Mouse (Mus musculus) hindbrain, postnatal 0 days (tissue): ENCODE results near the gene Phactr1. TPM values are rescaled to one million over a fixed set of nuclear protein-coding genes. Genes with fewer than 3 reads are reported as not detected.

ENCODE experiments used
- ATAC-seq: fragments of 200-750 bp; cut with Nextera tagmentation; 2 replicates; pipeline ENCODE4 v1.8.0; 2017; ENCODE audit warnings: mild to moderate bottlenecking, moderate TSS enrichment, moderate library complexity
- DNase-seq: peaks from one replicate; pipeline ENCODE4 v3.0.0-alpha.2; 2015; ENCODE audit warnings: low spot score
- H3K27ac ChIP-seq: fragments of 300-500 bp; sonication (generic); 2 replicates; pipeline ENCODE4 v1.5.1; 2014; ENCODE audit warnings: mild to moderate bottlenecking
- H3K27me3 ChIP-seq: fragments of 300-500 bp; sonication (generic); 2 replicates; pipeline ENCODE4 v1.6.1; 2014; ENCODE audit warnings: low read length, mixed read lengths; ENCODE audit not compliant: insufficient read depth
- H3K36me3 ChIP-seq: fragments of 300-500 bp; sonication (generic); 2 replicates; pipeline ENCODE4 v1.6.1; 2014; ENCODE audit warnings: low read length, mixed read lengths; ENCODE audit not compliant: insufficient read depth
- H3K4me1 ChIP-seq: fragments of 300-500 bp; sonication (generic); 2 replicates; pipeline ENCODE4 v1.6.1; 2014; ENCODE audit warnings: antibody characterized with exemption, low read length, mixed read lengths; ENCODE audit not compliant: insufficient read depth
- H3K4me2 ChIP-seq: fragments of 300-500 bp; sonication (generic); 2 replicates; pipeline ENCODE4 v1.6.1; 2014; ENCODE audit warnings: low read depth, mild to moderate bottlenecking, low read length, moderate library complexity, mixed read lengths
- H3K4me3 ChIP-seq: fragments of 300-500 bp; sonication (generic); 2 replicates; pipeline ENCODE4 v1.5.1; 2014; ENCODE audit warnings: low read length
- H3K9ac ChIP-seq: fragments of 300-500 bp; sonication (generic); replicated peaks from 2 replicates; pipeline ENCODE4 v1.6.1; 2014; ENCODE audit warnings: mild to moderate bottlenecking, low read length, moderate library complexity, mixed read lengths
- H3K9me3 ChIP-seq: fragments of 300-500 bp; sonication (generic); 2 replicates; pipeline ENCODE4 v1.6.1; 2016; ENCODE audit warnings: low read length, mixed read lengths
- CTCF ChIP-seq: IDR thresholded peaks from 2 replicates; pipeline ENCODE4 v1.5.1; 2016; ENCODE audit warnings: antibody characterized with exemption, control low read depth, low read depth
- WGBS: fragments of 180-500 bp; shearing (Covaris S2); extraction: QIAGEN DNeasy Blood & Tissue Kit; methylation state at CpG from one replicate; pipeline ENCODE4 v1.1.7; 2014; 5-methylcytosine and 5-hydroxymethylcytosine counted together
- polyA plus RNA-seq: library from polyadenylated mRNA; unstranded; fragments of >200 nt; fragmentation: Nextera tagmentation; extraction: Ambion mirVana; gene quantifications from 2 replicates; pipeline ENCODE4 v1.2.1, GENCODE M21; 2015
- total RNA-seq: library from RNA; depleted of rRNA; stranded (reverse); fragments of >200 nt; gene quantifications from 2 replicates; pipeline ENCODE4 v1.2.3, GENCODE M21; 2014

Phactr1 gene
- total and polyA plus RNA-seq, 2 experiments from 2014 or later, result 46.6 to 56.7 TPM

DNA sequence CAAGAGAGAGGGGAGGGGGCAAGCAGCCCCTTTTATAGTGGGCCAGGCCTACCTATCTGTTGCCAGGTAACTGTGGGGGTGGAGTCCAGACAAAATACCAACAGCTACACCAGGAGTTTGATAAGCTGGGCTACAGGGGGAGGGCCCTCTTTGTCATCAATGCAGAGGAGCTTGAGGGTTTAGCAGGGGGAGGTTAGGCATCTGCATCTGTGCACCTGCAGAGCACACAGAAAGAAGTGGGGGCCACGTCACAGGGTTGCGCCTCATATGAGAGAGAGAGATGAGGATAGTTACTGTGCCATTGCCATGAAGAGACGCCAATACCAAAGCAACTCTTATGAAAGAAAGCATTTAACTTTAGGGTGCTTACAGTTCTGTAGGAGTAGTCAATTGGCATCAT is 496.3 kb downstream of the Phactr1 start:
- no peaks in the 10 kb centered on the region for H3K9me3 ChIP-seq
- H3K27ac ChIP-seq, result no peak overlapping the region
- no peak overlapping the region for H3K4me3 ChIP-seq
- H3K27me3 ChIP-seq, result no peaks in the 10 kb centered on the region
- 0 out of 2 replicates have a peak, but pooled peaks cover 6% of the 10 kb centered on the region for H3K4me1 ChIP-seq
- H3K36me3 ChIP-seq, result no peaks in the 10 kb centered on the region
- WGBS, result 92% methylated on average over 3 of the region's 3 CpGs
- no peak for DNase-seq
- no peak overlapping the region for H3K4me2 ChIP-seq
- no peak for TF ChIP-seq CTCF
- no peak for ATAC-seq
- H3K9ac ChIP-seq, result no peak overlapping the region

DNA sequence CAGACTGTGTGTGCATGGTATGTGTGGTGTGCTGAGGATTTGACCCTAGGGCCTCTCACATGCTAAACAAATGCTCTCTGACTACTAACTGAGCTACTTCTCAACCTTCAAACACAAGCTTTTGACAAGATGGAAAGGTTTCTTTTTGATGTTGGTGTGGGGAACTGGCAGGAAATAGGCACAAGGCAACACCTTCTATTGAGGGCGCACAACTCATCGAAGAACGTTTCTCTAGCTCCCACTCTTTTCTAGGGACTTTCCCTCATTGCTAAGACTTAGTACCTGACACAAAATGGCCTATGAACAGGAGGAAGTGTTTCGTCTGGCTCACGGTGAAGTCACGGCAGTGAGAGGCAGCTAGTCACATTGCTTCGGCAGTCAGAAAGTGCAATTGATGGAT is 496.9 kb downstream of the Phactr1 start:
- Histone ChIP-seq H3K36me3 (no peaks in the 10 kb centered on the region), H3K9ac (no peak overlapping the region), H3K4me1 (no peaks in the 10 kb centered on the region), H3K9me3 (no peaks in the 10 kb centered on the region), H3K4me2 (no peak overlapping the region), H3K27ac (no peak overlapping the region), H3K4me3 (no peak overlapping the region), H3K27me3 (no peaks in the 10 kb centered on the region)
- DNase-seq (no peak), ATAC-seq (no peak)
- WGBS, result 91% methylated on average over 7 of the region's 7 CpGs
- TF ChIP-seq CTCF, result no peak

GRCm38 (mm10) chr13:43181104-43181503 is 500.7 kb downstream of the Phactr1 start:
- H3K9me3 ChIP-seq, result no peaks in the 10 kb centered on the region
- H3K4me2 ChIP-seq, result no peak overlapping the region
- H3K4me3 ChIP-seq, result no peak overlapping the region
- ATAC-seq (no peak), DNase-seq (no peak)
- no peaks in the 10 kb centered on the region for H3K4me1 ChIP-seq
- WGBS, result 62% methylated on average over 7 of the region's 7 CpGs
- H3K36me3 ChIP-seq, result no peaks in the 10 kb centered on the region
- TF ChIP-seq CTCF, result no peak
- no peak overlapping the region for H3K27ac ChIP-seq
- H3K27me3 ChIP-seq, result no peaks in the 10 kb centered on the region
- no peak overlapping the region for H3K9ac ChIP-seq

DNA sequence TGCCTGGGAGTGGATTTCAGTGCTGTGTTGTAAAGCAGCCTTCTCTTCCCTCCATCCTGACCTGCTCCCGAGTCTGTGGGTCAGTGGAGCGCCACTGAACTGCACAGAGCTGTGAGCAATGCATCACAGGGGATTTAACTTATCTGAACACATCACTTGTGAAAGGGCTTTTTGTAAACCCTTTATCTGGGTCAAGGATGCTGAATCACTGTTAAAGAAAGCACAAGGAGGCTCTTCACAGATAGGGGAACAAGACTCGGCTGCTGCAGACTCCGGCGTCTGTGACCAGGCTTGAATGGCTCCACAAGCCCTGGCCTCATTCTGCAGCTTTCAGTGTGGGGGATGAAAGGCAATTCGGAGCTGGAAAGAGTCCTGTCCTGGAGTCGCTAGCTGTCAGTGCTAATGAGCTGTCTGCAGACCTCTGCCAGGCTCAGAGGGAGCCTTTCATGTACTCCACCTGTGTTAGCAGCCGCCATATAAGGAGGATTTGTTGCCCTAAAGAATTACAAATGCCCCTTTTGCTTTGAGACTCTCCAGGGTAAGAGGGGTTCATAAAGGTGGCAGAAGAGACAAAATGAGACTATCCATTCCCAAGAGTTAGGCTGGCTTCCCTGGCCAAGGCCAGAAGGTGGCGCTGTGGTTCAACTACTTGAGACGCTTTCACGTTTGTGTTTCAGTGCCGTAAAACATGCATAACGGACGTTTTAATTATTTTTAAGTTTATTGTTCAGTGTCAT is 502.2 kb downstream of the Phactr1 start:
- no peaks in the 10 kb centered on the region for H3K36me3 ChIP-seq
- ATAC-seq (peak; percentile 80), DNase-seq (peak; percentile 94)
- WGBS, result 13% methylated on average over 14 of the region's 14 CpGs
- TF ChIP-seq CTCF, result peak; percentile 93
- H3K27ac ChIP-seq, result 0 out of 2 replicates have a peak overlapping the region, but pooled peaks have one; percentile 26
- peak overlapping the region; percentile 57 for H3K4me2 ChIP-seq
- no peaks in the 10 kb centered on the region for H3K4me1 ChIP-seq
- H3K9me3 ChIP-seq, result no peaks in the 10 kb centered on the region
- 0 out of 2 replicates have a peak overlapping the region, but pooled peaks have one; percentile 30 for H3K9ac ChIP-seq
- H3K27me3 ChIP-seq, result no peaks in the 10 kb centered on the region
- H3K4me3 ChIP-seq, result peak overlapping the region; percentile 23

- 35% methylated on average over 8 of the region's 8 CpGs for WGBS
- TF ChIP-seq CTCF, result no peak
- Histone ChIP-seq H3K9ac (no peak overlapping the region), H3K27ac (no peak overlapping the region), H3K4me1 (no peaks in the 10 kb centered on the region), H3K9me3 (no peaks in the 10 kb centered on the region), H3K36me3 (no peaks in the 10 kb centered on the region), H3K27me3 (no peaks in the 10 kb centered on the region), H3K4me3 (peak overlapping the region; percentile 23), H3K4me2 (peak overlapping the region; percentile 57)
- peak; percentile 60 for ATAC-seq
- DNase-seq, result no peak
Measured at GRCm38 (mm10) chr13:43183248-43184055, 503.0 kb downstream of the Phactr1 start.

DNA sequence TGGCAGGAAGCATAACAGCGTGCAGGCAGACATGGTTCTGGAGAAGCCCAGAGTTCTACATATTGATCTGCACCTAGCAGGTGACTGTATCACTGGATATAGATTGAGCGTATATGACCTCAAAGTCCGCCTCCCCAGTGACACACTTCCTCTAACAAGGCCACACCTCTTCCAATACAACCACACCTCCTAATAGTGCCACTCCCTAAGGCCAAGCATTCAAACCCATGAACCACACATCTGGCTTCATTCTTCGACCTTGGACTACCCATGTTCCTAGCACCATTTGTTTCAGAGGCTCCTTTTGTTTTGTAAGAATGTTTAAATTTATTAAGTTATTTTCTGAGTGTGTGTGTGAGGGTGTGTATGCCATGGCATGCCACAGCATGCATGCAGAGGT is 507.3 kb downstream of the Phactr1 start:
- Histone ChIP-seq H3K9me3 (no peaks in the 10 kb centered on the region), H3K4me1 (no peaks in the 10 kb centered on the region), H3K27me3 (no peaks in the 10 kb centered on the region), H3K27ac (no peak overlapping the region), H3K9ac (no peak overlapping the region), H3K36me3 (no peaks in the 10 kb centered on the region), H3K4me2 (no peak overlapping the region), H3K4me3 (no peak overlapping the region)
- ATAC-seq, result no peak
- 89% methylated on average over 4 of the region's 4 CpGs for WGBS
- no peak for DNase-seq
- TF ChIP-seq CTCF, result no peak
